Mouse (Mus musculus) forebrain, embryonic 16.5 days (tissue): ENCODE data around the gene Bcr. TPM values are rescaled to one million over a fixed set of nuclear protein-coding genes. Genes with fewer than 3 reads are reported as not detected.

ENCODE experiments used
- ATAC-seq: fragments of 200-750 bp; cut with Nextera tagmentation; 2 replicates; pipeline ENCODE4 v1.8.0; 2017; ENCODE audit warnings: mild to moderate bottlenecking, moderate library complexity
- H3K27ac ChIP-seq: fragments of 300-500 bp; sonication (generic); 2 replicates; pipeline ENCODE4 v1.5.1; 2014; ENCODE audit warnings: low read length, control low read depth
- H3K27me3 ChIP-seq: fragments of 300-500 bp; sonication (generic); replicated peaks from 2 replicates; pipeline ENCODE4 v1.6.1; 2014; ENCODE audit warnings: low read length; ENCODE audit not compliant: control insufficient read depth, insufficient read depth
- H3K36me3 ChIP-seq: fragments of 300-500 bp; sonication (generic); 2 replicates; pipeline ENCODE4 v1.6.1; 2014; ENCODE audit not compliant: control insufficient read depth, insufficient read depth
- H3K4me1 ChIP-seq: fragments of 300-500 bp; sonication (generic); replicated peaks from 2 replicates; pipeline ENCODE4 v1.6.1; 2014; ENCODE audit warnings: low read length; ENCODE audit not compliant: control insufficient read depth, insufficient read depth
- H3K4me2 ChIP-seq: fragments of 300-500 bp; sonication (generic); 2 replicates; pipeline ENCODE4 v1.6.1; 2014; ENCODE audit warnings: mild to moderate bottlenecking, low read length, control low read depth
- H3K4me3 ChIP-seq: fragments of 300-500 bp; sonication (generic); replicated peaks from 2 replicates; pipeline ENCODE4 v1.5.1; 2014; ENCODE audit warnings: mild to moderate bottlenecking, low read length, control low read depth
- H3K9ac ChIP-seq: fragments of 300-500 bp; sonication (generic); replicated peaks from 2 replicates; pipeline ENCODE4 v1.6.1; 2014; ENCODE audit warnings: low read depth, low read length, control low read depth
- H3K9me3 ChIP-seq: fragments of 300-500 bp; sonication (generic); 2 replicates; pipeline ENCODE4 v1.6.1; 2016; ENCODE audit warnings: low read length; ENCODE audit not compliant: control insufficient read depth
- WGBS: fragments of 180-500 bp; shearing (Covaris S2); extraction: QIAGEN DNeasy Blood & Tissue Kit; methylation state at CpG from one replicate; pipeline ENCODE4 v1.1.7; 2014; 5-methylcytosine and 5-hydroxymethylcytosine counted together
- polyA plus RNA-seq: library from polyadenylated mRNA; unstranded; fragments of >200 nt; fragmentation: Nextera tagmentation; extraction: Ambion mirVana; gene quantifications from 2 replicates; pipeline ENCODE4 v1.2.1, GENCODE M21; 2015

Bcr gene
- polyA plus RNA-seq, 1 experiment from 2014 or later, result 17.6 TPM

DNA sequence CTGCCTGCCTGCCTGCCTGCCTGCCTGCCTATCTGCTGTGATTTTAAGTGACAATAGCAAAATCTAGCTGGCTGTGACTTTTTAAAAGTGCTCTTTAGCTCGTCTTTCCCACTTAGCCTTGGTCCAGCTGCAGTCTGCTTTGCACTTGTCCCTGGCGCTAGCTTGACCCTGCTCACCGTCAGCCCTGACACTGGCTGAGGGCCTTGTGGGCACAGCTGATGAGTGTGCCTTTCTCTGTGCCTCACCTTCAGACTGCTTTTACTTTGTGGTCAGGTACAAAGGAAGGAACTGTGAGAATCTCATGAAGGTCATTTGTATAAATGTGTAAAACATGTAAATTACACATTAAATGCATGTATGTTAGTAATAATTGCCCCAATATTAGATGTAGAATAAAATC, 163.8 kb downstream of the Bcr start:
- Histone ChIP-seq H3K27me3 (no peaks in the 10 kb centered on the region), H3K4me1 (no peaks in the 10 kb centered on the region), H3K36me3 (no peaks in the 10 kb centered on the region), H3K4me3 (no peak overlapping the region), H3K4me2 (no peak overlapping the region), H3K27ac (no peak overlapping the region), H3K9me3 (no peaks in the 10 kb centered on the region), H3K9ac (no peak overlapping the region)
- WGBS, result 66% methylated on average over 3 of the region's 3 CpGs
- ATAC-seq, result no peak

DNA sequence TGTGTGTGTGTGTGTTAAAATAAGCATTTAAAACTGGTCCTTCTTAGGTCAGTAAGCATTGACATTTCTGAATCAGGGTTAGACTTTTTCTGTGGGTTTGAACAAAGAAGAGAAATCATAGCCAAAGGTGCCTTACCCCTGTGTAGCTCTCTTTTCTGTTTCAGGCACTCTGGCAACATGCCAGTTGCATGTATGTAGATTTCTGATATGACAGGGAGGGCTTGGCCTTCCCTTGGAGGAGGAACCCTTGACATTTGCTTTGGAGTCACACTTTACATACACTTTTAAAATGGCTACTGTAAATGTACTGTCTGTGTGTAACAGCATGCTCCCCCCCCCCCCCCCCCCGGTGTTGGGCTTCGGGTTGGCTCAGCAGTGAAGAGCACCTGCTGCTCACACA, 164.2 kb downstream of the Bcr start:
- H3K36me3 ChIP-seq, result no peaks in the 10 kb centered on the region
- no peak overlapping the region for H3K9ac ChIP-seq
- no peaks in the 10 kb centered on the region for H3K4me1 ChIP-seq
- H3K4me2 ChIP-seq, result no peak overlapping the region
- H3K9me3 ChIP-seq, result no peaks in the 10 kb centered on the region
- no peak for ATAC-seq
- WGBS, result 27% methylated on average over 2 of the region's 2 CpGs
- no peak overlapping the region for H3K4me3 ChIP-seq
- H3K27me3 ChIP-seq, result no peaks in the 10 kb centered on the region
- no peak overlapping the region for H3K27ac ChIP-seq

DNA sequence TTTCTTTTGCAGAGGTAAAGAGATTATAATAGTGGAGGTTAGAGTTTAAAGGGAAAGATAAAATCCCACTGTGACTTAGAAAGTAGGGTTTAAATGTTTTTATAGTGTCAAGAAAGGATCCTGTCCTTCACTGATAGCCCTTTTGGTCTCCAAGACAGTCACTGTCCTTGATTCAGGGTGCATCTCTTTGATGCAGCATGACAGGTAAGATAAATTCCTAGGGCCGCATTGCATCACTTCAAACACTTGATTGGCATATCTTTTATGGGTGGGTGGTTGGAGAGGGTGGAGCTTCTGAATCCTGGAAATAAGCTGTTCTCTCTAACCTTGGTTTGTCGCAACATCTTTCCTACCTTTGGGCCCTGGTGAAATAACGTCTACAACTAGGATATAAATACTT, 167.0 kb downstream of the Bcr start:
- Histone ChIP-seq H3K27me3 (no peaks in the 10 kb centered on the region), H3K4me2 (no peak overlapping the region), H3K27ac (no peak overlapping the region), H3K9ac (no peak overlapping the region), H3K4me3 (no peak overlapping the region), H3K9me3 (no peaks in the 10 kb centered on the region), H3K4me1 (no peaks in the 10 kb centered on the region), H3K36me3 (peaks cover 5% of the 10 kb centered on the region; the same call in 1 of the 2 replicates)
- 90% methylated on average over 3 of the region's 3 CpGs for WGBS
- ATAC-seq, result no peak

DNA sequence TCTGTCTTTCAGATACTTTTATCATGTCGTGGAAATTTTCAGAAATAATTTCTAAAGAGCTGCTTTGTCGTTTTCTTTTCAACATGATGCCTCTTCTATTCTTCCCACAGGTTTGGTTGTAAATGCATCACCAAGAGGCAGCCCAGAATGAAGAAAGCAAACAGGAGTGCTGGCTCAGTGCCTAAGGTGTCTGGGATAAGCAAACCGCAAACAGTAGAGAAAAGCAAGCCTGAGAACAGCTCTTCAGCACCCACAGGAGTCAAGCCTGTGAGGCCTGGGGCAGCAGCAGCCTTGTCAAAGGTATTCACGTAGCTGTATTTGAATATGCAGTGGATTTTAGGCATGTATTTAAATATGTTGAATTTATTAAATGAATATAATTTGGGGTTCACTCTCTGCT, 170.2 kb downstream of the Bcr start:
- WGBS, result 57% methylated on average over 4 of the region's 4 CpGs
- H3K4me3 ChIP-seq, result no peak overlapping the region
- no peaks in the 10 kb centered on the region for H3K27me3 ChIP-seq
- no peak for ATAC-seq
- no peak overlapping the region for H3K9ac ChIP-seq
- no peaks in the 10 kb centered on the region for H3K4me1 ChIP-seq
- H3K36me3 ChIP-seq, result peaks cover 8% of the 10 kb centered on the region
- no peak overlapping the region for H3K4me2 ChIP-seq
- H3K27ac ChIP-seq, result no peak overlapping the region
- H3K9me3 ChIP-seq, result no peaks in the 10 kb centered on the region

DNA sequence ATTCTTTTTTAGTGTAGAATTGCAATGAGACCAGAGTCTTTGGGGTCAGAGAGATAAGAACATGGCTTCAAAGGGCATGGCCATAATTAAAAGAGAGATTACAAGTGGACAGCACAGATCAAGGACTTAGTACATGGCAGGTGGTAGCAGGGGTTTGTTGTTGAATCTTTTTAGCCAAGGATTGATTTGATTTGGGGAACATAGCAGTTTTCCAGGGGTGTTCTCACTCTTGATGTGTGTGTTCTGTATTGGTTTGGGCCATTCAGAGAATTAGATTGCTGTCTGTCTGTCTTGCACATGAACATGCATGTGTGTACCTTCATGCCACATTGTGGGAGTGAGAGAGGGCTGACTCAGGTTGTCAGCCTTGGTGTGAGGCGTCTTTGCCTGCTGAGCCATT, 171.5 kb downstream of the Bcr start:
- no peak overlapping the region for H3K4me2 ChIP-seq
- no peak overlapping the region for H3K4me3 ChIP-seq
- H3K9me3 ChIP-seq, result no peaks in the 10 kb centered on the region
- ATAC-seq, result no peak
- H3K27ac ChIP-seq, result no peak overlapping the region
- H3K4me1 ChIP-seq, result no peaks in the 10 kb centered on the region
- WGBS, result 73% methylated on average over 1 of the region's 1 CpGs
- no peak overlapping the region for H3K9ac ChIP-seq
- peaks cover 8% of the 10 kb centered on the region for H3K36me3 ChIP-seq
- no peaks in the 10 kb centered on the region for H3K27me3 ChIP-seq

DNA sequence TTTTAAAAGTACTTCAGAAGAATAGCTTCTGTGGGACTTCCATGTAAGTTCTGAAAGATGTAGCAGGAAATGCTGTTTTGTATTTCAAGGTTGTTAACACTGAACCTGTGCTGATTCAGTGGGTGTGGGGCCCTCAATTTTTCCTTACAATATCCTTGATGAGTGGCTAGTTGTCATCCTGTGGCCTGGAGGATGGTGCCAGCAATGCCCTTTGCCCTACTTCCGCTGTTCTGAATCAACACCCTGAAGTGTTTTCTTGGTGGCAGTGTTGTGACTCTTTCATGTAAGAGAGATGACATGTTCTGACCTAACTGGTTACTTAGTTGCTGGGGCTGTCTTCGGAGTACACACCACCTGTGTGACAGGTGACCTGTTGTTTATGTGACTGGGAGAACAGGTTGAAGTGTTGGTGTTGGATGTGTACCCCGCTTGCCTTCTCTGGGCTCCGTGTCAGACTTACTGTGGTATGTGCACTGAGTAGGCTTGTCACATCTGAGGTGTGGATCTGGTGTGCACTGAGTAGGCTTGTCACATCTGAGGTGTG, 172.3 kb downstream of the Bcr start:
- Histone ChIP-seq H3K27ac (no peak overlapping the region), H3K4me1 (no peaks in the 10 kb centered on the region), H3K9ac (no peak overlapping the region), H3K9me3 (no peaks in the 10 kb centered on the region), H3K4me2 (no peak overlapping the region), H3K27me3 (no peaks in the 10 kb centered on the region), H3K36me3 (peaks cover 8% of the 10 kb centered on the region), H3K4me3 (no peak overlapping the region)
- ATAC-seq, result no peak
- WGBS, result 97% methylated on average over 4 of the region's 4 CpGs

DNA sequence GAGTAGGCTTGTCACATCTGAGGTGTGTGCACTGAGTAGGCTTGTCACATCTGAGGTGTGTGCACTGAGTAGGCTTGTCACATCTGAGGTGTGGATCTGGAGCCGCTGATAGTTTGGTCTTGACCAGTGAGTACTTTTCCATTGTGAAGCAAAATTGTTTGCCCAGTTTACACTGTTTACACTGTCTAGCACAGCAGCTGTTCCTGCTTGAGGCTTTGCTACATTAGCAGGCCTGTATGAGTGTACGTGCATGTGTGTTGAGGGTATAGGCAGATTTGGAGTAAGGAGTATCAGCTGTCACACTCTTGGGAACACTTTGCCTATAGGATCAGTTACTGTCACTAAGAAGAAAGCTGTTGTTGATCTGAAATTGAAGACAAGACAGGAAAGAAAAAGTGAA, 173.1 kb downstream of the Bcr start:
- ATAC-seq, result peak; percentile 65; the same call in 1 of the 2 replicates

More for the DNA sequence above, 173.1 kb downstream of the Bcr start:
- H3K27me3 ChIP-seq, result no peaks in the 10 kb centered on the region
- no peak overlapping the region for H3K27ac ChIP-seq
- H3K4me2 ChIP-seq, result no peak overlapping the region
- H3K36me3 ChIP-seq, result peaks cover 13% of the 10 kb centered on the region
- no peaks in the 10 kb centered on the region for H3K9me3 ChIP-seq
- H3K4me3 ChIP-seq, result no peak overlapping the region
- H3K4me1 ChIP-seq, result no peaks in the 10 kb centered on the region
- WGBS, result 61% methylated on average over 2 of the region's 2 CpGs
- no peak overlapping the region for H3K9ac ChIP-seq

Other genes with a start within 250 kb of the Bcr start
- gene Gnaz, start 93.4 kb upstream of the Bcr start, polyA plus RNA-seq, result 43.9 and 54.3 TPM in 2 replicates
- gene Rsph14, start 28.0 kb upstream of the Bcr start, polyA plus RNA-seq, result 0.27 and 0.77 TPM in 2 replicates
- 14.3 and 16.8 TPM in 2 replicates for gene Rab36, start 23.5 kb upstream of the Bcr start, polyA plus RNA-seq
- gene Specc1l, start 151.5 kb downstream of the Bcr start, polyA plus RNA-seq, result 42.5 and 48.8 TPM in 2 replicates